Mouse (Mus musculus) megakaryocyte, embryonic 14.5 days (primary cell): ENCODE results near the gene Snhg11. TPM values are rescaled to one million over a fixed set of nuclear protein-coding genes. Genes with fewer than 3 reads are reported as not detected.

Source experiments
- H3K27me3 ChIP-seq: replicated peaks from 2 replicates; pipeline ENCODE3; 2012; ENCODE audit warnings: inconsistent platforms
- H3K36me3 ChIP-seq: replicated peaks from 2 replicates; pipeline ENCODE3; 2012; ENCODE audit warnings: low read length, inconsistent platforms, mixed read lengths
- H3K4me1 ChIP-seq: 2 replicates; pipeline ENCODE4 v1.6.1; 2012; ENCODE audit warnings: inconsistent platforms
- H3K4me3 ChIP-seq: replicated peaks from 2 replicates; pipeline ENCODE3; 2012; ENCODE audit warnings: moderate library complexity, mild to moderate bottlenecking, inconsistent platforms
- H3K9me3 ChIP-seq: 2 replicates; pipeline ENCODE4 v1.6.1; 2012; ENCODE audit warnings: inconsistent platforms
- FLI1 ChIP-seq: IDR thresholded peaks from 2 replicates; pipeline ENCODE4 v1.6.1; 2012; ENCODE audit warnings: low read length, inconsistent platforms, mixed read lengths
- GATA1 ChIP-seq: IDR thresholded peaks from 3 replicates; pipeline ENCODE4 v1.6.1; 2012; ENCODE audit warnings: mixed read lengths, low read length, inconsistent platforms, borderline replicate concordance
- polyA plus RNA-seq: library from polyadenylated mRNA; stranded (reverse); fragments of >175 nt; gene quantifications from 2 replicates; pipeline ENCODE4 v1.2.3, GENCODE M21; 2012; ENCODE audit warnings: low replicate concordance; ENCODE audit not compliant: insufficient read depth

Gene Snhg11
- polyA plus RNA-seq, 1 experiment: not detected

DNA sequence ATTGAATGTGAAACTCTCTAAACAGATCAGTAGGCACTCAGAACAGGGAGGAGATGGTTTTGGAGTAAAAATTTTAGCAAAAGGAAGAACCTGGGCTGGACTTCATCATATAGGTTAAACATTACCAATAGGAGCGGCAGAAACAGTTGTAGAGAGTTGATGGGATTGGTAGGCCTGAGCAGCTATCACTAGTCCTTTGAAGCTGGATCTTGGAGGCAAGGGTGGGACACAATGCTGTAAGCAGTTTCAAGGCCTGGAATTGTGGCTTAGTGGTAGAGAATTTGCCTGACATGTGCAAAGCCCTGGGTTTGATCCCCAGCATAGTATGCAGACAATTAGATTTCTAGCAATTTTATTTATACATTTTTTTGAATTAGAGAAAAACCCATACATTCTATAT, 43.2 kb downstream of the Snhg11 start:
- peaks cover 35% of the 10 kb centered on the region for H3K36me3 ChIP-seq
- no peaks in the 10 kb centered on the region for H3K27me3 ChIP-seq
- H3K4me3 ChIP-seq: no peak overlapping the region
- no peaks in the 10 kb centered on the region for H3K9me3 ChIP-seq
- peaks cover 43% of the 10 kb centered on the region for H3K4me1 ChIP-seq
- TF ChIP-seq GATA1 (no peak), FLI1 (no peak)

Other genes with a start within 250 kb of the Snhg11 start
- gene Tgm2, start 229.2 kb upstream of the Snhg11 start, polyA plus RNA-seq: 5.6 TPM in 1 of 2 replicates, not detected in the other
- not detected in 2 replicates for gene D630003M21Rik, start 146.4 kb upstream of the Snhg11 start, polyA plus RNA-seq
- not detected in 2 replicates for gene Bpi, start 117.5 kb upstream of the Snhg11 start, polyA plus RNA-seq
- 2.3 and 8.8 TPM in 2 replicates for gene Lbp, start 69.1 kb upstream of the Snhg11 start, polyA plus RNA-seq
- 0.64 and 1.7 TPM in 2 replicates for gene Ralgapb, start 34.2 kb downstream of the Snhg11 start, polyA plus RNA-seq
- gene Adig, start 127.0 kb downstream of the Snhg11 start, polyA plus RNA-seq: 0.37 TPM in 1 of 2 replicates, not detected in the other
- not detected in 2 replicates for gene Arhgap40, start 137.2 kb downstream of the Snhg11 start, polyA plus RNA-seq
- gene Slc32a1, start 235.1 kb downstream of the Snhg11 start, polyA plus RNA-seq: 1.6 and 1.9 TPM in 2 replicates
- 2.1 and 5.7 TPM in 2 replicates for gene Actr5, start 249.2 kb downstream of the Snhg11 start, polyA plus RNA-seq